Mouse (Mus musculus) neutrophil, adult 5-6 weeks (primary cell): ENCODE data around the gene Ccdc106. TPM values are rescaled to one million over a fixed set of nuclear protein-coding genes. Genes with fewer than 3 reads are reported as not detected.
A peak's percentile ranks its signal among the peaks of the same experiment; 100 is the strongest.
"Not testable (repeated sequence)": the region's sequence is repeated elsewhere in the genome, so short reads cannot be mapped to it uniquely, and the experiment has no call there.

Experiments
- ATAC-seq: fragments of 151-379, 151-347 bp; 2 replicates; pipeline ENCODE4 v1.8.0; 2017; ENCODE audit warnings: mild to moderate bottlenecking, moderate TSS enrichment; ENCODE audit not compliant: insufficient number of reproducible peaks, poor library complexity, low FRiP score, severe bottlenecking; ENCODE audit errors: extremely low read depth
- total RNA-seq: library from RNA; stranded (forward); fragments of 200-1000 nt; gene quantifications from 2 replicates; pipeline ENCODE4 v1.2.3, GENCODE M21; 2017

Ccdc106 gene
- total RNA-seq, 1 experiment from 2014 or later, result 0.23 TPM

DNA sequence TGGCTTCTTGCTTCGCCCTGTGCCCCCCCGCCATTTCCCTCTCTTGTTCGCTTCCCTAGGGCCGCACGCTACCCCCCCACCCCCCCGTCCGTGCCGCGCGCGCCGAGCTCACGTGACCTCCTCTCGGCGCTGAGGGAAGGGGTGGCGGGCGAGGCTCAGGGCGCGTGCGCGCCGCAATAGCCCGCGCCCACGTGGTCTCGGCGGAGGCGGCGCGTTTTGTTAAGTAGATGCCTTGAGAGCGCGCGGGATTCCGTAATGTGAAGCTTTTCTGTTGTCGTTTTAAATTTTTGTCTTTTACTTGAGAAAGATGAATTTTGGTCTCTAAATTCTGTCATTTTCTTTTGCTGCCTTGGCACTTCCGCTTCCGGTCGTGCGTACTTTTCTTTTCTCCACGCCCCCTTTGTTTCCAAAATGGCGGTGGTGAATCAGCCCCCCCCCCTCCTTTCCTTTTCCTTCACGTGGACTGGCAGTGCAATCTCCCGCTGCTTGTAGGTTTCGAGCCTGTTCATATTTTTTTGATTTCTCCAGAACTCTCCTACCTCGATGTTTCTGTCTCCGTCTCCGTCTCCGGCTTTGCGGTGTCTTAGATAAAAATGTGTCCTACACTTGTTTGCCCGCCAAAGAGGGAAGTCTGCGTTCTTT, 42.1 kb downstream of the Ccdc106 start:
- ATAC-seq, result no peak

GRCm38 (mm10) chr7:5064886-5065285, 44.5 kb downstream of the Ccdc106 start:
- no peak for ATAC-seq

DNA sequence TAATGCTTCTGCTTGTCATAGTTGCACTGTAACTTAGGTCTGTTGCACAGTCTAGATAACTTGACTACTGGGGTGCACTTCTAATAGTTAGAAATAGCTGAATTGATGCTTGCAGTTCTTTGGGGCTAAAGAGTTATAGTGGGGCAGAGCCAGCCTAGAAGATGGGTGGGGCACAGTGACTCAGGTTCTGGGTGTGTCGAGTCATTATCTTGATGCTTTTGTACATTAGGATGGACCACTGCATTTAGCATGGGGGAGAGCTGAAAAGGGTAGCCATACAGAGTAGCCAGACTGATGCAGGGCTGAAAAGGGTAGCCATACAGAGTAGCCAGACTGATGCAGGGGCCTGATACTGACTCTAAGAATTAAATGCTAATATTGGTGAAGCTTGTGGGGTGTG, 53.2 kb downstream of the Ccdc106 start:
- no peak for ATAC-seq

GRCm38 (mm10) chr7:5074984-5075383, 54.6 kb downstream of the Ccdc106 start:
- no peak for ATAC-seq

- ATAC-seq, result no peak
Measured at GRCm38 (mm10) chr7:5076931-5077330, 56.6 kb downstream of the Ccdc106 start.

DNA sequence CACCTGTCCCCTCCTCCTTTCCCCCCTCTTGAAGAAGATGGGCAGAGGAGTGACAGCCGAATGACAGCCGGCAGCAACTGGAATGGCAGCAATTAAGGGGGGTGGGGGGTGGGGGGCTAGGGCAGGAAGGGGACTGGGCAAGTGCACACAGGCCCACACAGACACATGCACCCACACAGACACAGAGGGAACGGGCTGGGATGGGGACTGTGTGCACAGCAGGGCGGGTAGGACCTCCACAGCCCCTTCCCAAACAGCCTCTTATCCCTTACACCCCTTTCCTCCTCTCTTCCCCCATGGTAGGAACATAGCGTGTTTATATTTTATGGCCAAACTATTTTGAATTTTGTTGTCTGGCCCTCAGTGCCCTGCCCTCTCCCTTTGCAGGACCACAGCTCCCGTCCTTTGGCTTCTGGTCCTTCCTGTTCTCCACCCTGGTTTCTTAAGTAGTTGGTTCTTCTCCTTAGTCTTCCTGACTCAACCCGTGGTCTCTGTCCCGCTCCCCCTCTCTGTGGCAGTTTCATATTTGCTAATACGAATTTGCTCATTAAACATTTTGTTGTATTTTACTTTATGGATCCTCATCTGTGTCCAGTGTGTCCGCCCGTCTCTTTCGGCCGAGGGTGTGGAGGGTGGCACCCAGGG, 59.1 kb downstream of the Ccdc106 start:
- ATAC-seq, result not testable (repeated sequence)

DNA sequence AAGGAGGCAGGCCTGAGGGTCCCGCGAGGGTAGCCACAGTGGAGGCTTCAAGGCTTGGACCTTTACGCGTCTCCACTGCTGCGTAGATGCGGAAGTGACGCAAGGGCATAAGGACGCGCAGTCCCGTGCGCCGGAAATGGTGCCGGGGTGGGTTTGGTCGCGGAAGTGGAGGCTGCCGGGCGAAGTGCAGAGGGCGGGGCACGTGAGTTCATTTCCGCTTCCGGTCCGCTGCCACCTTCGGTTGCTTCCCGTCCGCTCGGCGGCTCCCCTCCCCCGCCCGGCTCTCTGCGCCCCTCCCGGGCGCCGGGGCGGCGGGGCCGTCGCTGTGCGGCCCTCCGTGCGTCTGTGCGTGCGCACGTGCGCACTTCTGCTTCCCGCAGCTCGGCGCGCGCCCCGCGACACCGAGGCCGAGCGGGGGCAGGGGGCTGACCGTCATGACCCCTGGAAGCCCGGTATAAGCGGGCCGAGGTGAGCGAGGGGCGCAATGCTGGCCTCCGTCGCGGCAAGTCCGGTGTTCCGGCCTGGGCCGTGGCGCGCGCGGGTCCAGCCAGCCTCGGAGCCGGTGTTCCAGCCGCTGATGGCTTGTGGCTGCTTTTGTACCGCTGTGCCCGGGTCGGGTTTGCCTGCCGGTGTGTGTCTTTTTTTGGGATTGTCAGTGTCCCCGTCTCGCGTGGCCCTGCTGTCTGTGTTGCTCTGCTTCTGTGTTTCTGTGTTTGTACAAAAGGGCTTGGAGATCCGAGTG, 59.8 kb downstream of the Ccdc106 start, which contains the start of gene Epn1:
Gene Epn1 (plus strand): TSS at position 226 of the 742 bp plus-strand sequence.
- ATAC-seq, result peak; percentile 93

DNA sequence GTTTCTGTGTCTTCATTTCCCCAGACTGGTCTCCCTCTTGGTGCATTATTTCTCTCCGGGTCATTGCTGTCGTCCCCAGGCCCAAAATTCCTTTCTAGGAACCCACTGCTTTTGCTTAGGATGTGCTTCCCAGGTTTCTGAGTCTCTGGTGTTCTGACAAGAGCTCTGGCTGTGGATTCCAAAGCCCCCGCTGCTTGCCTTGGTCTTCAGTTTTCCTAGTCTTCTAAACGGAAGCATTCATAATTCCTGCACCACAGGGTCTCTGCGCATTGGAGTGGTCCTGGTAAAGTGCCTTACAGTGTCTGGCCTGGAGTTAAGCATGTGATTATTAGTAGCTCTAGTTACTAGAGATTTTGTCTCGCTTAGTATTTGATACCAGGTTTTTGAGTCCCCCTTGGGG, 60.5 kb downstream of the Ccdc106 start:
- no peak for ATAC-seq

DNA sequence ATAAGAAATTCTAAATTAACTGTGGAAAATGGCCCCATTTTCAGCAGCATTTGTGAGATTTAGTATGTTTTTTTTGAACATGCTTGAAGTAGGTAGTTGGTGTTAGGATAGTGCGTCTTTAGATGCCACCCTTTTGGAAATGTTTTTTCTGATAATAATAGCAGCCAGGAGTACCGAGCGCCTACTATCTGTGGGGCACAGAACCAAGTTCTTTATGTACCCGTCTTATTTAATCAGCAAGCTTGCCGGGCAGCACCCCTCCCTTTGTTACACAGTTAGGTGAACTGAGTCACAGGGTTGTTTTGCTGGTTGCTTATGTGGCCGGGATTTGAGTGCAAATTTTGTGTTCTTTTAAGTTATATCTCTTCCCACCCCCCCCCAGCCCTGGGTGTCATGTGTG, 60.9 kb downstream of the Ccdc106 start:
- ATAC-seq, result no peak

DNA sequence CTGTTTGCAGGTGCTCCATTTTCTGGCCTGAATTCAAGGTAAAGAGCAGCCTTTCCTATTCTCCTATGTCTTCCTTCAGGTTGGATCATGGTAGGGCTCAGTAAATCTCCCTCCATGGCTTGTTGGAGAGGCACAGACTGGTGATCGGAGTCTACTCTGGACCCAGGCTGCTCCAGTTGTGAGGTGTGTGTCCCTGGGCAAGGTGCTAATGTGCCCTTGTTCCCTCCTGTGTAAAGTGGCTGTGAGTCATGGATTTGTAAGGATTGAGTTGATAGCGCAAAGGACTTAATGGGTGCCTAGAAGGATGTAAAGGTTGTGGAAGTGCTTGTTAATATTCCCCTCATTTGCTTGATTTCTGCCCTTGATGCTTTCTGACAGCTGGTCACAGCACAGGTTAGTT, 61.6 kb downstream of the Ccdc106 start:
- ATAC-seq, result no peak

DNA sequence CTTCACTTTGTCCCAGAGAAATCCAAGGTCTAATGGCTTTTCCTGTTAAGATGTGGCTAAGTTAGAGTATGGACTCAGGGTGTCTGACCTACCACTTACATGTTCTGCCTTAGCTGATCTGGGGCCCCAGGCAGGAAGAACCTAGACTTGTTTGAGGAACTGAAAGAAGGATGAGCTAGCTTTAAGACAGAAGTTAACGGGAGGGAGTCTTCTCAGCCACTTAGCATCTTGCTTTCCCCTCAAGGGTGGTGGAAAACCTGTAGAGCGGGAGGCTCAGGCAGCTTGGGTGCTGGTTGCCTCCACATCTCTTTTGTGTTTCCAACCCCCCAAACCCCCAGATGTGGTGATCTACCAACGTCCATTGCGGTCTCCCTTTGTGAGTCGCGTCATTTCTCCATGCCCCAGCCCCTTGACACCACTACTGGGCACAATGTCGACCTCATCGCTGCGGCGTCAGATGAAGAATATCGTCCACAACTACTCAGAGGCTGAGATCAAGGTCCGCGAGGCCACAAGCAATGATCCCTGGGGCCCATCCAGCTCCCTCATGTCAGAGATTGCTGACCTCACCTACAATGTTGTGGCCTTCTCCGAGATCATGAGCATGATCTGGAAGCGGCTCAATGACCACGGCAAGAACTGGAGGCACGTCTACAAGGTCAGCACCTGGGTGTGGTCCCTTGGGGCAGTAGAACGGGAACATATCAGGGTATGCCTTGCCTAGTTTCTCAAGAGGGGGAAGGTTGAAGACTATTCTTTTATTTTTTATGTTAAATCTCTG, 63.2 kb downstream of the Ccdc106 start:
- peak; percentile 58 for ATAC-seq

DNA sequence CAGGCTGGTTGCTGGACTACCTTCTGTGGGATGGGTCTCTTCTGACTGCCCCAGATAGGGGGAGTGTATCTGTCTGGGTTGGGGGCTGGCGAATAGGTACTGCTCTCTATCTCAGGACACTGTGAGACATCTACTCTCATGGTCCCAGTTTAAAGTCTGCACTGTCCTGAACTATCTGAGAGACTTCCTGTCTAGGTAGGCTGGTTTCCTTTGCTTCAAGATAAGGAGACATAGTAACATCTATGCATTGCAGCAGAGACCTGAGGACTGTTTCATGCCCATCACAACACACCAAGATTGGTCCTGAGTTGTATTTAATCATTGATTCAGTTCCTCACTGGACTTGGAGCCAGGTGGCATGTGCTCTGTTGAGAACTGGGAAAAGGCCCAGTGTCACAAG, 65.2 kb downstream of the Ccdc106 start:
- no peak for ATAC-seq

DNA sequence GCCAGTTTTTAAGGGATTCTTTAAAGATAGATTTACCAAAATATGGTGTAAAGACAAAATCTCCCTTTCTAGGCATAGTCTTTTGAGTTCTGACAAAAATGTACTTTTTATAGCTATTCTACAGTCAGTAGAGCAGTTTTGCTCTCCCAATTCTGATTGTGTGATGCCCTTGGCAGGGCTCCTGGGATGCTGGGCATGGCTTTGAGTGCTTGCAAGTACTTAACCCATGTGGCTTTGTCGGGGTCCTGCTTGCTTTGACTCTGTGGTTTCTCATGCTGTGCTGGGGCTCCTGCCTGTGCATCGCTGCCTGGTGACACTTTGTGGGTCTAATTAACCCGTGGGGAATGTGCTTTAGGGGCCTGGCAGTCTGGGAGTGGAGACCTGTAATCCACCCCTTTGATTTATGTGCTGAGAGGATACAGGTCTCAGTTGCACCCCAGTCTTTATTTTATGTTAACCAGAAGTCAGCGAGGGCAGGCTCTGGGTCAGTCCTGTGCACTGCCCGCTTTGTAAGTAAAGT, 66.6 kb downstream of the Ccdc106 start:
- ATAC-seq, result no peak

DNA sequence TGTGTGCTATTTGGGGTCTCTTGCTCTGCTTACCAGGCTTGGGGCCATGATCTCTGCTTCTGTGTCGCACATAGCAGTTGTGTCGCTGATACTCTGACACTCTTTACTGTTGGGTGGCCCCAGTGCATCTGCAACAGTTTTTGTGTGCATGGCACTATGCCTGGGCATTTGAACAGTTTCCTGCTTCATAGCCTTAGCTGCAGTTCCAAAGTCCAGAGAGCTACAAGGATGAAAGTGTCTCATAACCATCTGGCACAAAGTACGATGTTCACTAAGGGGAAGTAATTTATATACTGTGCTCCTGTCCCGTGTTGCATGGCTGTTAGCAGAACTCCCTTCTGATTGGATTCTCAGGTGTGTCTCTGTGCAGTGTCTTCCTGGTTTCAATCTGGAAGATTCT, 67.5 kb downstream of the Ccdc106 start:
- no peak for ATAC-seq

GRCm38 (mm10) chr7:5089853-5090252, 69.5 kb downstream of the Ccdc106 start:
- no peak for ATAC-seq

DNA sequence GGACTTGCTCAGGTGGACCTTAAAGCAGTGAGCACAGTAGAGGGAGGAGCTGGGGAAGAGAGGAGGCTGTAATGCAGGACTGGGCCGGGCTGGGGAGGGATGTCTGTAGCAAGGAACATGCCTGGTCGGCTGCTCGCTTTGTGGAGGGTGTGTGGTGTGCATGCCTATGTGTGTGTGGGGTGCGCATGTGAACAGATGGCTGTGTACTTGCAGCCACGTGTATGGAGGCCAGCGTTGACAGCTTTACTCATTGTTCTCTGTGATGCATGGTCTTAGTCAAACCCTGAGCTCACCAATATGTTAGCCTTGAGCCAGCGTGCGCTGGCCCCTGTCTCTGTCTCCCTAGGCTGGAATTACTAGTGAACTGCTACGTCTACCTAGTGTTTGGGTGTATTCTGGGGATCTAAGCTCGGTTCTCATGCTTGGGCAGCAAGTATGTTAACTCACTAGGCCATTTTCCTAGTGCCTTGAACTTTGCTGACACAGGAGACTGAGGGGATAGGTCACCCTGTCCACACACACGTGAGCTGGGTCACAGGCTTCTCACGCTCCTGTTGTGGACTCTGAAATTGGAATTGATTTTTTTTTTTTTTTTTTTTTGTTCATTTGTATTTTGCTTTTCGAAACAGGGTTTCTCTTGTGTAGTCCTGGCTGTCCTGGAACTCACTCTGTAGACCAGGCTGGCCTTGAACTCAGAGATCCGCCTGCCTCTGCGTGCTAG, 70.8 kb downstream of the Ccdc106 start:
- no peak for ATAC-seq

DNA sequence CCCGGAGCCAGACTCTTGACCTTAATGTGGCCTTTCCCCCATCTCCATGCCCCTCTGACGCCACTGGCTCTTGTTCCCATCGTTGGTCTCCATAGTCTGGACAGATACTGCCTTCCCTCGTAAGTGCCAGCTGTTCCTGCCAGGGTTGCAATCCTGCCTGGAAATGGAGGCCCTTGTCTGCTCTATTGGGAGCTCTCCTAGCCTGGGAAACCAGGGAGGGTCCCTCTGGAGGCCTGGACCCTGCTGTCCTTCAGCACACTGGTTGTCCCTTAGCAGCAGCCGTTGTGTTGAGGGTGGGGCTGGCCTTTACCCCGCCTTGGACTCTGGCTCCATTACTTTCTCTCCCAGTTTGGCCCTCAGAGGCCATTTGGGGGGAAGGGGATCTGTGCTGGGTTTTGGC, 72.0 kb downstream of the Ccdc106 start:
- no peak for ATAC-seq

GRCm38 (mm10) chr7:5092831-5093510, 72.6 kb downstream of the Ccdc106 start:
- no peak for ATAC-seq
